Mouse (Mus musculus): ENCODE data around the gene Trnau1ap. TPM values are rescaled to one million over a fixed set of nuclear protein-coding genes. Genes with fewer than 3 reads are reported as not detected.

Trnau1ap gene
- polyA plus RNA-seq, 1 experiment, result 23.1 TPM

DNA sequence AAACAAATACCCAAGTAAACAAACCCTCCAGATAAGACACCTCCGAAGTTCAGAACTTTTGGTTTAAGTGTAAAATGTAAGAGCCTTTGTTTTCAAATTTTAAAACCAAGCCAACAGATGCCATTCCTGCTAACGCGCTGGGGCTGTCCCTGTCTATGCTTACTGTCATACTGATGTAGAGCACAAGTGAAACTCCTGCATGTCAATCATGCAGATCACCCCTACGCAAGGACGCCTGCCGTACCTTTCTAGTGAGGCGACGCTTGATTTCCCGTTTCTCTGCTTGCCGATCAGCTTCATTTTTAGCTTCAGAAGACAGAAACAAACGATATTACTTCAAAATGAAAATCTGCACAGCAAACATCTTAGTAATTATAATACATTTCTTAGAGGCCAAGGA, 34.1 kb upstream of the Trnau1ap start:
- Histone ChIP-seq H3K4me1 (replicated peaks; ENCODE audit: control insufficient read depth, insufficient read depth, low read length) (no peaks in the 10 kb centered on the region), H3K27ac (ENCODE audit: control insufficient read depth, insufficient read depth, low read length) (no peak overlapping the region), H3K4me3 (ENCODE audit: control insufficient read depth, insufficient read depth, low read length) (no peak overlapping the region), H3K36me3 (ENCODE audit: control insufficient read depth, insufficient read depth, low read length) (peaks cover 35% of the 10 kb centered on the region), H3K27me3 (ENCODE audit: control insufficient read depth, insufficient read depth, low read length) (no peaks in the 10 kb centered on the region)
- no peak for DNase-seq
- TF ChIP-seq CTCF (IDR thresholded peaks at IDR 0.05; ENCODE audit: borderline replicate concordance, control insufficient read depth, extremely low read depth, insufficient read depth, low read length, poor library complexity), result no peak
- TF ChIP-seq POLR2A (IDR thresholded peaks at IDR 0.05; ENCODE audit: control insufficient read depth, extremely low read depth, insufficient read depth, low read length, poor library complexity), result no peak
- WGBS, result 95% methylated on average over 11 of the region's 11 CpGs

DNA sequence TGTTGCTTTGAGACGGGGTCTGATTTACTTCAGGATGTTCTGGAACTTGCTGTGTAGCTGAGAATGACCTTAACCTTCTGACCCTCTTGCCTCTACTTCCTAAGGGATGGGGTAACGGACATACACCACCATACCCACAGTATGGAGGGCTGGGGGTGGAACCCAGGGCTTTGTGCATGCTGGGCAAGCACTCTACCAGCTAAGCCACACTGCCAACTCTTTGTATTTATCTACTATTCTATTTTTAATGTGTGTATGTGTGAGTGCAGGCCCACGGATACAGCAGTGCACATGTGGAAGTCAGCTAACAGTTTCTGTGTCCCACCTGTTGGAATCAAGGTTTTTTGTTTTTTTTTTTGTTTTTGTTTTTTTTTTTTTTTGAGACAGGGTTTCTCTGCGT, 30.2 kb upstream of the Trnau1ap start:
- WGBS, result 95% methylated on average over 4 of the region's 4 CpGs

DNA sequence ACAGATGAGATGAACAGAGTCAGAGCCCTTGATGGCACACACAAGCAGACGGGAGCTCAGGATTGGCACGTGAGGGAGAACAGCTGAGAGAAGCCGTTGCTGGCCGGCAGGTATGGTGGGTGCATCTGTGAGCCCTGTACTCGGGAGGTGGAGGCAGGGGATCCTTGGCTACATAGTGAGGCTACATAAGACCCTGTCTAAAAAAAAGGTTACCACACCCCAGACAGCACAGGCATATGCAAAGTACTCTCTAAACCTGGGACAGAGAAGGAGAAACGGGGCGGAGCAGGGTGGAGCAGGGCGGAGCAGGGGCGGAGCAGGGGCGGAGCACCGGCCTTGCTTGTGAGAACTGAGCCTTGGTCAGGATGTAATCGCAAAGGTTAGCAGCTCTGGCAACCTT, 26.8 kb upstream of the Trnau1ap start:
- TF ChIP-seq CTCF (IDR thresholded peaks at IDR 0.05; ENCODE audit: borderline replicate concordance, control insufficient read depth, extremely low read depth, insufficient read depth, low read length, poor library complexity) (no peak), POLR2A (IDR thresholded peaks at IDR 0.05; ENCODE audit: control insufficient read depth, extremely low read depth, insufficient read depth, low read length, poor library complexity) (no peak)
- Histone ChIP-seq H3K4me1 (replicated peaks; ENCODE audit: control insufficient read depth, insufficient read depth, low read length) (peaks cover 5% of the 10 kb centered on the region), H3K27ac (ENCODE audit: control insufficient read depth, insufficient read depth, low read length) (no peak overlapping the region), H3K4me3 (ENCODE audit: control insufficient read depth, insufficient read depth, low read length) (no peak overlapping the region), H3K36me3 (ENCODE audit: control insufficient read depth, insufficient read depth, low read length) (peaks cover 19% of the 10 kb centered on the region), H3K27me3 (ENCODE audit: control insufficient read depth, insufficient read depth, low read length) (no peaks in the 10 kb centered on the region)
- DNase-seq, result peak; percentile 49
- WGBS, result 94% methylated on average over 12 of the region's 12 CpGs

More for the DNA sequence above, 30.2 kb upstream of the Trnau1ap start:
- no peak for TF ChIP-seq POLR2A (IDR thresholded peaks at IDR 0.05; ENCODE audit: control insufficient read depth, extremely low read depth, insufficient read depth, low read length, poor library complexity)
- no peak for TF ChIP-seq CTCF (IDR thresholded peaks at IDR 0.05; ENCODE audit: borderline replicate concordance, control insufficient read depth, extremely low read depth, insufficient read depth, low read length, poor library complexity)
- Histone ChIP-seq H3K4me1 (replicated peaks; ENCODE audit: control insufficient read depth, insufficient read depth, low read length) (no peaks in the 10 kb centered on the region), H3K36me3 (ENCODE audit: control insufficient read depth, insufficient read depth, low read length) (peaks cover 31% of the 10 kb centered on the region), H3K27me3 (ENCODE audit: control insufficient read depth, insufficient read depth, low read length) (no peaks in the 10 kb centered on the region), H3K4me3 (ENCODE audit: control insufficient read depth, insufficient read depth, low read length) (no peak overlapping the region), H3K27ac (ENCODE audit: control insufficient read depth, insufficient read depth, low read length) (no peak overlapping the region)
- DNase-seq, result no peak

- H3K4me1 ChIP-seq (replicated peaks; ENCODE audit: control insufficient read depth, insufficient read depth, low read length), result peaks cover 5% of the 10 kb centered on the region
- 95% methylated on average over 3 of the region's 3 CpGs for WGBS
- DNase-seq, result no peak
- H3K27me3 ChIP-seq (ENCODE audit: control insufficient read depth, insufficient read depth, low read length), result no peaks in the 10 kb centered on the region
- TF ChIP-seq CTCF (IDR thresholded peaks at IDR 0.05; ENCODE audit: borderline replicate concordance, control insufficient read depth, extremely low read depth, insufficient read depth, low read length, poor library complexity) (no peak), POLR2A (IDR thresholded peaks at IDR 0.05; ENCODE audit: control insufficient read depth, extremely low read depth, insufficient read depth, low read length, poor library complexity) (no peak)
- H3K36me3 ChIP-seq (ENCODE audit: control insufficient read depth, insufficient read depth, low read length), result peaks cover 22% of the 10 kb centered on the region
- no peak overlapping the region for H3K4me3 ChIP-seq (ENCODE audit: control insufficient read depth, insufficient read depth, low read length)
- no peak overlapping the region for H3K27ac ChIP-seq (ENCODE audit: control insufficient read depth, insufficient read depth, low read length)
Observed at GRCm38 (mm10) chr4:132355403-132355802, 26.1 kb upstream of the Trnau1ap start.

GRCm38 (mm10) chr4:132354571-132354970, 25.2 kb upstream of the Trnau1ap start:
- H3K4me1 ChIP-seq (replicated peaks; ENCODE audit: control insufficient read depth, insufficient read depth, low read length), result peaks cover 5% of the 10 kb centered on the region
- H3K36me3 ChIP-seq (ENCODE audit: control insufficient read depth, insufficient read depth, low read length), result peaks cover 15% of the 10 kb centered on the region; the same call in 1 of the 2 replicates
- no peak overlapping the region for H3K4me3 ChIP-seq (ENCODE audit: control insufficient read depth, insufficient read depth, low read length)
- DNase-seq, result no peak
- no peaks in the 10 kb centered on the region for H3K27me3 ChIP-seq (ENCODE audit: control insufficient read depth, insufficient read depth, low read length)
- 93% methylated on average over 4 of the region's 4 CpGs for WGBS
- H3K27ac ChIP-seq (ENCODE audit: control insufficient read depth, insufficient read depth, low read length), result no peak overlapping the region
- TF ChIP-seq CTCF (IDR thresholded peaks at IDR 0.05; ENCODE audit: borderline replicate concordance, control insufficient read depth, extremely low read depth, insufficient read depth, low read length, poor library complexity) (no peak), POLR2A (IDR thresholded peaks at IDR 0.05; ENCODE audit: control insufficient read depth, extremely low read depth, insufficient read depth, low read length, poor library complexity) (no peak)

DNA sequence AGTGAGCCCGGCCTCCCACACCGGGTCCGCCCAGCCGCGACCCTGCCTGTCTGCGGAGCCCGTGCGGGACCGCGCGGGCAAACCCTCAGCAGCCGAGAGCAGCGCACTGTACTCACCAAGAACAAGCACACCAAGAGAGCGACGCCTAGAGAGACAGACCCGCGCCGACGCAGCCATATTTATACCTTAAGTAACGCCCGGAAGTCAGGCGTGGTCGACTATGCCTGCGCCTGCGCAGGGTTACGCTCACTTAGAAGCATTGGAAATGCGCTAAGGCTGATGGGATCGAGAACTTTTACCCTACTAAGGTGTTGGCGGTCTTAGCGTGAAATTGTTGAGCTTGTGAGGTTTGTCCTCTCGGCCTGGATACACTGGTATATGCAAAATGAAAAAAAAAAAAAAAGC, 24.1 kb upstream of the Trnau1ap start, which contains the start of gene Rcc1:
Gene Rcc1 (minus strand): TSS at position 125 of the 405 bp plus-strand sequence.
- TF ChIP-seq POLR2A (IDR thresholded peaks at IDR 0.05; ENCODE audit: control insufficient read depth, extremely low read depth, insufficient read depth, low read length, poor library complexity) (peak; percentile 96), CTCF (IDR thresholded peaks at IDR 0.05; ENCODE audit: borderline replicate concordance, control insufficient read depth, extremely low read depth, insufficient read depth, low read length, poor library complexity) (peak; percentile 38; the same call in 1 of the 2 replicates)
- H3K4me1 ChIP-seq (replicated peaks; ENCODE audit: control insufficient read depth, insufficient read depth, low read length), result peaks cover 5% of the 10 kb centered on the region
- peak; percentile 93 for DNase-seq

GRCm38 (mm10) chr4:132352739-132353138, 23.4 kb upstream of the Trnau1ap start:
- under 1% methylated on average over 14 of the region's 14 CpGs for WGBS
- H3K4me3 ChIP-seq (ENCODE audit: control insufficient read depth, insufficient read depth, low read length), result peak overlapping the region; percentile 90
- DNase-seq, result peak; percentile 16
- H3K4me1 ChIP-seq (replicated peaks; ENCODE audit: control insufficient read depth, insufficient read depth, low read length), result peaks cover 5% of the 10 kb centered on the region
- 0 out of 2 replicates have a peak overlapping the region, but pooled peaks have one; percentile 16 for H3K27ac ChIP-seq (ENCODE audit: control insufficient read depth, insufficient read depth, low read length)
- no peak for TF ChIP-seq POLR2A (IDR thresholded peaks at IDR 0.05; ENCODE audit: control insufficient read depth, extremely low read depth, insufficient read depth, low read length, poor library complexity)
- TF ChIP-seq CTCF (IDR thresholded peaks at IDR 0.05; ENCODE audit: borderline replicate concordance, control insufficient read depth, extremely low read depth, insufficient read depth, low read length, poor library complexity), result no peak
- H3K27me3 ChIP-seq (ENCODE audit: control insufficient read depth, insufficient read depth, low read length), result no peaks in the 10 kb centered on the region
- peaks cover 8% of the 10 kb centered on the region; the same call in 1 of the 2 replicates for H3K36me3 ChIP-seq (ENCODE audit: control insufficient read depth, insufficient read depth, low read length)

More for the DNA sequence above, 24.1 kb upstream of the Trnau1ap start, which contains the start of gene Rcc1:
- peaks cover 13% of the 10 kb centered on the region; the same call in 1 of the 2 replicates for H3K36me3 ChIP-seq (ENCODE audit: control insufficient read depth, insufficient read depth, low read length)
- H3K27ac ChIP-seq (ENCODE audit: control insufficient read depth, insufficient read depth, low read length), result peak within 1 kb of the TSS; percentile 67
- WGBS, result under 1% methylated on average over 31 of the region's 31 CpGs
- peak within 1 kb of the TSS; percentile 90 for H3K4me3 ChIP-seq (ENCODE audit: control insufficient read depth, insufficient read depth, low read length)
- H3K27me3 ChIP-seq (ENCODE audit: control insufficient read depth, insufficient read depth, low read length), result no peaks in the 10 kb centered on the region
